Mouse (Mus musculus) left cerebral cortex, postnatal 36 days (tissue): Measurements from ENCODE around the gene Tmed9. TPM values are rescaled to one million over a fixed set of nuclear protein-coding genes. Genes with fewer than 3 reads are reported as not detected.
"Not testable (repeated sequence)": the region's sequence is repeated elsewhere in the genome, so short reads cannot be mapped to it uniquely, and the experiment has no call there.

Experiments
- DNase-seq, 2 experiments: peaks; one replicate each; pipeline ENCODE4 v3.0.0; 2021 to 2022; ENCODE audit warnings: low spot score in 2 of 2, mixed read lengths in 1 of 2
- intact Hi-C: fragments of 180-260 bp; cut with DNase I; formaldehyde crosslinking; loops from one replicate; pipeline ENCODE4 v1.15.1; 2025
- total RNA-seq, 2 experiments: library from RNA; stranded (reverse); gene quantifications; 2 replicates each; pipeline ENCODE4 v1.2.3; 2021

The Tmed9 gene
- total RNA-seq, 2 experiments from 2014 or later: 133 to 138 TPM

DNA sequence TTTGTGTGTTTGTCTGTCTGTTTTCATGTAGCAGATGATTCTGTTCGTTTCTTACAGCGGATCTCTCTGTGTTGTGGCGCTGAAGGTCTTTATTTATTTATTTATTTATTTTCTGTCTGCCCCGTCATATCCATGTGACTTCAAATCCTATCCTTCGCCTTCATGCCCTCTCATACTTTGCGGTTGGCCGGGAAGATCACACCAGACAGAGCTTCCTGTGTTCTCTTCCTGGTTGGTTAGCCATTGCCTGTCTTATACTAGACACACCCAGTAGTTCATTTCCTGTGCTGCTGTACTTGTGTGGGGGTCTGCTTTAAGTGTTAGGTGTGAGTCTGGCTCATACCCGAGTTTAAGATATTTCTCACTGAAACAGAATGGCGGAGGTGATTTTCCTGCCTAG, 27.1 kb downstream of the Tmed9 start:
- no peak for DNase-seq
- intact Hi-C loops: loop anchor here (2.0 to 5.0 kb wide), 2 partner anchors 34 to 127 kb away; partner anchors contain the start of genes Ddx46 and Pcbd2

DNA sequence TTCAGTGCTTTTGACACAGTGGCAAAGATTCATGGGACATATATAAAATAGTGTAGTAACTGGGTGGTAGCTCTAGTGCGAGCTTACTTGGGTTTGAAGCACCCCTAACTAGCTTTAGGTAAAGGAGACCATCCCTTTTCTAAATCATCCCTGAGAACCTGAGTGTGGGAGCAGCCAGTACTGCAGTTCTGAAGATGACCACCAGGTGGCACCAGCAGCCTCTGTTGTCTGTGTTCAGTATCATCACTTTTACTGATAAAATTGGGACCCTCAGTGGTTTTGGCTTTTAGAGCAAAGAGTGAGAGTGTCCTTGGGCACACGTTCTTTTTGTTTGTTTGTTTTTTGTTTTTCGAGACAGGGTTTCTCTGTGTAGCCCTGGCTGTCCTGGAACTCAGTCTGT, 28.1 kb downstream of the Tmed9 start:
- peak; percentile 68 to 74 for DNase-seq
- intact Hi-C loops: loop anchor here (2.0 to 5.0 kb wide), 2 partner anchors 33 to 126 kb away; partner anchors contain the start of genes Ddx46 and Pcbd2

DNA sequence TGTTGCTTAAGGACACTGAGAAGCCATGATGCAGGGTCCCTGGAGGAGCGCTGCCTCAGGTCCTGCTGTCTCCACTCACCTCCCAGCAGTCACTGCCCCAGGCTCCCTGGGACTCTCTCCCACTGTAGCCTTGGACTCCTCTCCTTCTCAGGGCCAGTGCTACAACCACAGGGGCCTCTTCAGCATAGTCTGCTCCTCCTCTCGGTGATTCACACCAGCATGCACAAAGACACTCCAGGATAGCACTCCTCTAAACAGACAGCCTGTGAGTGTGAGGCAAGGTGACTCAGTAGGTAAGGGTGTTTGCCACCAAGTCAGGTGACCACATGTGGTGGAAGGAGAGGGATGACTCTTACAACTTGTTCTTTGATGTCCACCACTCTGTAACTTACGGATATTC, 31.1 kb downstream of the Tmed9 start:
- DNase-seq: no peak
- intact Hi-C loops: loop anchor here (5.0 kb wide), 1 partner anchor 123 kb away; the partner anchor contains the start of gene Pcbd2

GRCm38 (mm10) chr13:55606899-55607623, 33.5 kb downstream of the Tmed9 start:
- DNase-seq: peak in 1 of 2 experiments; percentile 25
- intact Hi-C loops: no loop called here

DNA sequence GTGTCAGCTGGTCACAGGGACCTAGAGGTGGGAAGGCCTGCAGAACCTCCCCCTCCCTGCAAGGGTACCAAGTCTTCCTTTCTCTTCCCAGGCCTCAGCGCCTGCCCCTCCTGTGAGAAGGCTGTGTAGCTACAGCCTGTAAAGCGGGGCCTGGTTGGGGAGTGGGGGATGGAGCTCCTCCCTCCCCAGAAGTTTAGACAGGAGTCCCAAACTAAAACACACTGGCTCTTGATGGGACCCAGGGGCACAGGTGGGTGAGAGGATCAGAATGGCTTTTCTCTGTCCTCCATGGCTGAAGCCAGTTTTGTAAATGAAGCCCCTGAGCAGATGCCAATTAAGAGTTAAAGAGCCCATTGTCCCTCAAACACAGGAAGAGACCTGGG, 34.1 kb downstream of the Tmed9 start:
- no peak for DNase-seq
- intact Hi-C loops: no loop called here

- intact Hi-C loops: no loop called here
- no peak for DNase-seq
Observed at GRCm38 (mm10) chr13:55611996-55612395, 38.5 kb downstream of the Tmed9 start.

- intact Hi-C loops: no loop called here
- DNase-seq: no peak
Observed at GRCm38 (mm10) chr13:55613471-55613870, 39.9 kb downstream of the Tmed9 start.

DNA sequence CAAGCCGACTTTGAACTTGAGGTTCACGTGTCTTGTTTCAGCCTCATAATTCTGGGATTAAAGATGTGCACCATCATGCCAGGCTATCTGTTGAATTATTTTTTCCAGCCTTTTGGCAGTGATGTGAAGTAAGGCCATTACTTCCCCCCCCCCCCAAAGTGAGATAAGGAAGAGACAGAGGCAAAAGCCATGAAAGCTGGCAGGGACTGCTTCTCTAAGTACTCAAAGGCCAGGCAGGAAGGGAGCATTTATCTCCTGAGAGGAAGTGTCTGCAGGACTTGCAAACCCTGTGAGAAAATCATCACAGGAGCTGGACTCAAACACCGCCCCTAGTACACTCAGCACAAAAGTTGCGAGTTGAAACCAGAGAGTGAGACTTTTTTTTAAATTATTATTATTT, 45.8 kb downstream of the Tmed9 start:
- intact Hi-C loops: no loop called here
- no peak for DNase-seq

GRCm38 (mm10) chr13:55620275-55620674, 46.7 kb downstream of the Tmed9 start:
- intact Hi-C loops: no loop called here
- DNase-seq: no peak

- DNase-seq, intact Hi-C loops: not testable (repeated sequence)
Observed at GRCm38 (mm10) chr13:55622156-55622648, 48.7 kb downstream of the Tmed9 start.

DNA sequence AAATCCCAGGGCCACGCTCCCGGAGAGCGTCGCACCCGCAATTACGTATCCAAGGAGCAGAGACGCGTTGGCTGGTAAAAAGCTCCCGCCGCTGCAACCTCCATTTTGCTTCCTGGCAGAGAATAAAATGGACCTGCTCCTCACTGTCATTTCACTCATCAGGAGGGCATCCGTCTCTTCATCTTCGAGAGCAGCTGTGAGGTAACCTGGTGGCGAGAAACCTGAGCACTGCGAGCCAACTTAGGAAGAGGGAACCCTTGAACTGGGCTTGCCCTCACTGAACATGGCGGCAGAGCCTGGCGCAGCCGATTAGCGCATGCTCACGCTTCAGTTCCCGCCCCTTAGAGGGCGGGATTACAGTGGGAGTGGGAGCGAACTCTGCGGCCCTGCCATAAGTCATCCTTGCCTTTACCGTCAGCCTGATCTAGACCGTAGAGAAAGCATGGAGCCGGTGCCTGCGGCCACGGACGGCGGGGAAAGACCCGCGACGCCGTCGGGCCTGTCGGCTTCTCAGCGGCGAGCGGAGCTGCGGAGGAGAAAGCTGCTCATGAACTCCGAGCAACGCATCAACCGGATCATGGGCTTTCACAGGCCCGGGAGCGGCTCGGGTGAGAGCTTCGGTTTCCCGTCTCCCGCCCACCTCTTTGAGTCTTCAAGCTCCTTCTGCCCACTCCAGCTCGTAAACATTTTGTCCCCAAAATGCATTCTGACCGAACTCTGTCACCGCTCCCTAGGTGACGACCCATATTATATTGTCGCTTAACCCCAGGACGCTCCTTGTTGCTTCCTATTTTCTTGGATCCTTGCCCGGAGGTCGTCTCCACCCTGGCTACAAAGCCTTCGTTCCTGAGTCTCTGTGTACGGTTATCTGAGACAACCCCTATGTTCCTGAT, 49.4 kb downstream of the Tmed9 start, which contains the start of gene Caml:
TSS of gene Caml (plus strand) at position 357 of the 893 bp plus-strand sequence.
- peak; percentile 90 to 92 for DNase-seq
- intact Hi-C loops: no loop called here

GRCm38 (mm10) chr13:55634639-55635127, 61.2 kb downstream of the Tmed9 start, which contains the start of gene Ddx46:
TSS of gene Ddx46 (plus strand) at chr13:55635027.
- DNase-seq: peak; percentile 86 to 90
- intact Hi-C loops: loop anchor here (2.0 kb wide), 1 partner anchor 34 kb away; no protein-coding TSS in a partner anchor

DNA sequence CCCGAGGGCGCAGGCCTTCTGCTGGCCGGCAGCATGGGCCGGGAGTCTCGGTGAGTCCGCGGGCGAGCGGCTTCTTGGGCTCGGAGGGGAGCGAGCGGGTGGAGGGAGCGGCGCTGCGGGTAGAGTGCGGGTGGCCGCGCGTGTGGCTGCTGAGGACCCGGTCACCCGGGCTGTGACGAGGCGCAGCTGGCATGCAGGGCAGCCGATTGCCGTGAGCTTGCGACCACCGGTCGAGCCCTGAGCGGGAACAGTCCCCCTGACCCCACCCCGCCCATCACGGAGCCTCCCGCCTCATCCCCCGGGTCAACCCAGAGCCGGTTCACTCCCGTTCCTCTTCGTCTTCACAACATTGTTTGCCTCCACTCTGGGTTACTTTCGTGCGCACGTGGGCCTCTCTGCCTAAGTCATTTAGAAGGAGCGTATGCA, 61.6 kb downstream of the Tmed9 start:
- intact Hi-C loops: loop anchor here (2.0 kb wide), 1 partner anchor 34 kb away; no protein-coding TSS in a partner anchor
- DNase-seq: no peak

GRCm38 (mm10) chr13:55636185-55636983, 62.9 kb downstream of the Tmed9 start:
- no peak for DNase-seq

GRCm38 (mm10) chr13:55640480-55640879, 66.9 kb downstream of the Tmed9 start:
- intact Hi-C loops: not testable (repeated sequence)
- DNase-seq: peak; percentile 61 to 65

More at GRCm38 (mm10) chr13:55636185-55636983, 62.9 kb downstream of the Tmed9 start:
- intact Hi-C loops: no loop called here

DNA sequence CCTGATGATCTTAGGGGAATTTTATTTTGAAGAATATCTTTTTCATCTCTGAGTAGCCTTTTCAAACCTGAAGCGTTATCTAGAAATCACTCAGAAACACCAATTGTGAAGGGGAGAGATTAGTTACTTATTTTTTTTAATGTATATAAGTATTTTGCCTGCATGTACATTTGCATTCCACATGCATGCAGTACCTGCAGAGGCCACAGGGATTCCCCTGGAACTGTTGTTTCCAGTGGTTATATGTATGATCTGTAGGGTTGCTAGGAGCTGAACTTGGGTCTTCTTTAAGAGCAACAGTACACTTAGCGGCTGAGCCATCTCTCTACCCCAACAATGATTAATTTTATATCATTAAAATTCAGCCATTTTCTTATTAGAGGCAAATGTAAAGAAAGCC, 71.0 kb downstream of the Tmed9 start:
- intact Hi-C loops: no loop called here
- no peak for DNase-seq
